Mouse (Mus musculus): ENCODE measurements around the gene Add1. TPM values are rescaled to one million over a fixed set of nuclear protein-coding genes. Genes with fewer than 3 reads are reported as not detected.

The Add1 gene
- polyA plus RNA-seq, 1 experiment from 2014 or later, result 166 TPM

DNA sequence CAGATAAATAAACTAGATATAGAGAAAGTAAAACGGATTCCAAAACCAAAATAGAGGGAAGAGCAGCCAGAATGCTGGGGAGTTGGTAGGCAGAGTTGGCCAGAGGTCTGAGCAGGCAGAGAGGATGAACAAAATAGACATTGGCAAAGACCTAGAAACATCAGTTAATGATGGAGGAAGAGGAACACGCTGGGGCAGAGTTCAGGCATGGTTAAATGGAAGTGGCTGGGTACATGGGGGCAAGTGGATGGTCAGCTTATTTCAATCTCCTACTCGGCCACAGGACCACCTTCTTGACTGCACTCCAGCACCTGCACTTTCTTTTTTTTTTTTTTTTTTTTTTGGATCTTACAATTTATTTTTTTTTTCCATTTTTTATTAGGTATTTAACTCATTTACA is 68.5 kb downstream of the Add1 start:
- H3K4me1 ChIP-seq (ENCODE audit: control insufficient read depth, insufficient read depth, low read length), result no peaks in the 10 kb centered on the region
- H3K9me3 ChIP-seq (replicated peaks; ENCODE audit: control insufficient read depth, low read length), result no peaks in the 10 kb centered on the region
- H3K4me3 ChIP-seq (ENCODE audit: low read depth, low read length), result no peak overlapping the region
- DNase-seq (ENCODE audit: low spot score) (no peak), ATAC-seq (no peak)
- H3K27ac ChIP-seq (ENCODE audit: low read depth, low read length), result no peak overlapping the region
- no peaks in the 10 kb centered on the region for H3K27me3 ChIP-seq (replicated peaks; ENCODE audit: control insufficient read depth, insufficient read depth, low read length)
- WGBS, result 93% methylated on average over 3 of the region's 3 CpGs
- H3K36me3 ChIP-seq (ENCODE audit: control insufficient read depth, insufficient read depth, low read length), result peaks cover 86% of the 10 kb centered on the region
- H3K9ac ChIP-seq (ENCODE audit: low read length), result no peak overlapping the region
- no peak overlapping the region for H3K4me2 ChIP-seq (ENCODE audit: low read length)

DNA sequence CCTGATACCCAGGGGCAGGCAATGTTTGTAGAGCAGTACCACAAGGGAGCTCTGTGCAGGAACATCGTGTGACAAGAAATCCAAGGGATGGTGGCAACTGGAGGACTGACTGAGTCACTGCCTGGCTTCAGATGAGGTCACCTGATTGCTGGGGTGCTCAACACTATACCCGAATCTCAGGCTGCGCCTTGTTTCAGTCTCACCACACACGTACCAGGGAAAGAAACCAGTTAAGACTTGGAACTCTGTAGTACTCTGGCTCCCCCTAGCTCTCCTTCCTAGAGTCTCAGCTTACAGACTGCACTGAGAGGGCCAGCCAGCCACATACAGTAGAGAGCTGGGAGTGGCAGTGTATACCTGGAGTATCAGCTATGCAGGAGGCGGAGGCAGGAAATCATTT is 69.5 kb downstream of the Add1 start:
- peaks cover 93% of the 10 kb centered on the region for H3K36me3 ChIP-seq (ENCODE audit: control insufficient read depth, insufficient read depth, low read length)
- ATAC-seq (peak; percentile 54), DNase-seq (ENCODE audit: low spot score) (peak; percentile 80)
- no peaks in the 10 kb centered on the region for H3K4me1 ChIP-seq (ENCODE audit: control insufficient read depth, insufficient read depth, low read length)
- H3K27me3 ChIP-seq (replicated peaks; ENCODE audit: control insufficient read depth, insufficient read depth, low read length), result no peaks in the 10 kb centered on the region
- 64% methylated on average over 5 of the region's 5 CpGs for WGBS
- no peak overlapping the region for H3K27ac ChIP-seq (ENCODE audit: low read depth, low read length)
- H3K4me3 ChIP-seq (ENCODE audit: low read depth, low read length), result no peak overlapping the region
- no peak overlapping the region for H3K9ac ChIP-seq (ENCODE audit: low read length)
- H3K9me3 ChIP-seq (replicated peaks; ENCODE audit: control insufficient read depth, low read length), result no peaks in the 10 kb centered on the region
- H3K4me2 ChIP-seq (ENCODE audit: low read length), result no peak overlapping the region

DNA sequence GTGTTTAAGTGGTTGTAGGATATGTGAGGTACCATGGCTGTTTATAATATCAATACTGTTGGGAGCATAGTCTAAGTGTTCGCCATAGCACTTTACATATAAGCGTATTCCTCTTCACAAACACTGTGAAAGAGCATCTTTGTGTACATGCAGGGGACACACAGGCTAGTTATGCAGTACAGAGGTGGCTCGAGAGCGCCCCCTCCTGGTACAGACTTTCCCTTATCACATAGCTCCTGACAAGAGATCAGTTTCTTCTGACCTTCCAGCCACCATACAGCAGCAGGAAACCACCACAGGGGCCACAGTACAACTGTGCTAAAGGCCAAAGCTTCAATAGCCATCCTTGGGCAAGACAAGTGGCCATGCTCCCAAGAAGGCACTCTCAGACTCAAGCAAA is 74.1 kb downstream of the Add1 start:
- no peak overlapping the region for H3K4me3 ChIP-seq (ENCODE audit: low read depth, low read length)
- no peaks in the 10 kb centered on the region for H3K4me1 ChIP-seq (ENCODE audit: control insufficient read depth, insufficient read depth, low read length)
- H3K27ac ChIP-seq (ENCODE audit: low read depth, low read length), result no peak overlapping the region
- H3K9me3 ChIP-seq (replicated peaks; ENCODE audit: control insufficient read depth, low read length), result no peaks in the 10 kb centered on the region
- peaks cover 98% of the 10 kb centered on the region for H3K36me3 ChIP-seq (ENCODE audit: control insufficient read depth, insufficient read depth, low read length)
- no peak; the same call in 1 of the 2 replicates for ATAC-seq
- no peaks in the 10 kb centered on the region for H3K27me3 ChIP-seq (replicated peaks; ENCODE audit: control insufficient read depth, insufficient read depth, low read length)
- 37% methylated on average over 4 of the region's 4 CpGs for WGBS
- H3K9ac ChIP-seq (ENCODE audit: low read length), result no peak overlapping the region
- H3K4me2 ChIP-seq (ENCODE audit: low read length), result no peak overlapping the region
- peak; percentile 69 for DNase-seq (ENCODE audit: low spot score)

DNA sequence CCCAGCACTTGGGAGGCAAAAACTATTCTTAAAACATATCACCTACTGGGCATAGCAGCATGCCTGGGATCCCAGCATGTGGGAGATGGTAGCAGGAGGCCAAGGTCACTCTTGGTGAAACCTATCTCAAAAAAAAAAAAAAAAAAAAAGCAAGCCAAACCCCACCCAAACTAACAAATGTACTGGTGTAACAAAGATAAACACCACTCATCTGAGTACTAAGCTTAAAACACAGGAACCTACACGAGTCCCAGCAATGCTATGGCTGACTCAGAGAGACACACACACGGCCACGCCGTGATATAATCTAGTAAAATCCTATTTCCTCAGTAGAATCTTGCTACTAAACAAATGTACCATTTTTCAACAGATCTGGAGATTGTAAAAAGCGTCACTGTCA is 79.5 kb downstream of the Add1 start:
- DNase-seq (ENCODE audit: low spot score), result no peak
- 92% methylated on average over 5 of the region's 5 CpGs for WGBS
- Histone ChIP-seq H3K27me3 (replicated peaks; ENCODE audit: control insufficient read depth, insufficient read depth, low read length) (no peaks in the 10 kb centered on the region), H3K4me3 (ENCODE audit: low read depth, low read length) (no peak overlapping the region), H3K36me3 (ENCODE audit: control insufficient read depth, insufficient read depth, low read length) (peaks cover 88% of the 10 kb centered on the region), H3K9me3 (replicated peaks; ENCODE audit: control insufficient read depth, low read length) (no peaks in the 10 kb centered on the region), H3K4me1 (ENCODE audit: control insufficient read depth, insufficient read depth, low read length) (no peaks in the 10 kb centered on the region), H3K27ac (ENCODE audit: low read depth, low read length) (no peak overlapping the region), H3K4me2 (ENCODE audit: low read length) (no peak overlapping the region), H3K9ac (ENCODE audit: low read length) (no peak overlapping the region)
- ATAC-seq, result no peak

DNA sequence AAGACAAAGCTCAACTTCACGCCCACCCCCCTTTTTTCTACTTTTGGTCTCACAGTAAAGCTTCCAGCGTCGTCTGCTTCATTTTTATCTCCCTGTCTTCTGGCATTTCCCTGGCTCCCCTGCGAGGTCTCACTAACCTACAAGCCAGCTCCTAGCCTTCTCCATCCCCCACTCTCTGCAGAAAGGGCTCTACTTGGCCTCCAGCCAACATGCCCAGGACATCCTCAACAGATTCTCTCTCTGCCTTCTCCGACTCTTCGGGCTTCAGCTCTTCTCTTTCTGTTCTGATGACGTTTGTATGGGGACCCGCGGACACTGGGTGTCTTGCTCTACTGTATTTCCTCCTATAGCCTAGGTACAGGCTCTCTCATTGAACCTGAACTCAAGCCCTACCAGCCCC is 81.4 kb downstream of the Add1 start:
- peaks cover 69% of the 10 kb centered on the region for H3K36me3 ChIP-seq (ENCODE audit: control insufficient read depth, insufficient read depth, low read length)

DNA sequence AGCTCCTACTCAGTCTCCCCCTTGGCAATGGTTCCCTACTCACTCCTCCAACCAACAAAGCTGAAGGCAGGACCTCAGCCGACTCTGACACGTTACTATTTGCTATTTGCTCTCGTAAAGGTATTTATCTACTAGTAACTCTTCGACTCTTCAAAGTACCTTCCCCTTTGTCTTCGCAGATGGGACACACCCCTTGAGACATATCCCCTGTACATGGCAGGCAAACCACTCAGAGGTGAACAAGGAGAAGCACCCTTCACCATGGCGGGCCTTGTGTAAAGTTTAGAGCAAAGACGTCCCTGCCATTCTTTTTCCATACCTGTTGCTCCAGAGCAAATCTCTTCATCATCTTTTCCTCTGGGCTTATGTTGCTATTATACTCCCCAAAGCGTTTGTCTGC is 84.1 kb downstream of the Add1 start:
- no peaks in the 10 kb centered on the region for H3K9me3 ChIP-seq (replicated peaks; ENCODE audit: control insufficient read depth, low read length)
- 0 out of 2 replicates have a peak, but pooled peaks cover 3% of the 10 kb centered on the region for H3K27me3 ChIP-seq (replicated peaks; ENCODE audit: control insufficient read depth, insufficient read depth, low read length)
- no peak overlapping the region for H3K9ac ChIP-seq (ENCODE audit: low read length)
- no peak overlapping the region for H3K4me3 ChIP-seq (ENCODE audit: low read depth, low read length)
- ATAC-seq (no peak), DNase-seq (ENCODE audit: low spot score) (no peak)
- 94% methylated on average over 8 of the region's 8 CpGs for WGBS
- peaks cover 7% of the 10 kb centered on the region; the same call in 1 of the 2 replicates for H3K4me1 ChIP-seq (ENCODE audit: control insufficient read depth, insufficient read depth, low read length)
- H3K36me3 ChIP-seq (ENCODE audit: control insufficient read depth, insufficient read depth, low read length), result peaks cover 42% of the 10 kb centered on the region
- no peak overlapping the region for H3K4me2 ChIP-seq (ENCODE audit: low read length)
- H3K27ac ChIP-seq (ENCODE audit: low read depth, low read length), result no peak overlapping the region

More for the DNA sequence above, 81.4 kb downstream of the Add1 start:
- Histone ChIP-seq H3K4me3 (ENCODE audit: low read depth, low read length) (no peak overlapping the region), H3K9ac (ENCODE audit: low read length) (no peak overlapping the region), H3K27me3 (replicated peaks; ENCODE audit: control insufficient read depth, insufficient read depth, low read length) (no peaks in the 10 kb centered on the region), H3K4me1 (ENCODE audit: control insufficient read depth, insufficient read depth, low read length) (peaks cover 7% of the 10 kb centered on the region; the same call in 1 of the 2 replicates), H3K27ac (ENCODE audit: low read depth, low read length) (no peak overlapping the region), H3K9me3 (replicated peaks; ENCODE audit: control insufficient read depth, low read length) (no peaks in the 10 kb centered on the region), H3K4me2 (ENCODE audit: low read length) (no peak overlapping the region)
- no peak for DNase-seq (ENCODE audit: low spot score)
- no peak for ATAC-seq
- 90% methylated on average over 9 of the region's 9 CpGs for WGBS

DNA sequence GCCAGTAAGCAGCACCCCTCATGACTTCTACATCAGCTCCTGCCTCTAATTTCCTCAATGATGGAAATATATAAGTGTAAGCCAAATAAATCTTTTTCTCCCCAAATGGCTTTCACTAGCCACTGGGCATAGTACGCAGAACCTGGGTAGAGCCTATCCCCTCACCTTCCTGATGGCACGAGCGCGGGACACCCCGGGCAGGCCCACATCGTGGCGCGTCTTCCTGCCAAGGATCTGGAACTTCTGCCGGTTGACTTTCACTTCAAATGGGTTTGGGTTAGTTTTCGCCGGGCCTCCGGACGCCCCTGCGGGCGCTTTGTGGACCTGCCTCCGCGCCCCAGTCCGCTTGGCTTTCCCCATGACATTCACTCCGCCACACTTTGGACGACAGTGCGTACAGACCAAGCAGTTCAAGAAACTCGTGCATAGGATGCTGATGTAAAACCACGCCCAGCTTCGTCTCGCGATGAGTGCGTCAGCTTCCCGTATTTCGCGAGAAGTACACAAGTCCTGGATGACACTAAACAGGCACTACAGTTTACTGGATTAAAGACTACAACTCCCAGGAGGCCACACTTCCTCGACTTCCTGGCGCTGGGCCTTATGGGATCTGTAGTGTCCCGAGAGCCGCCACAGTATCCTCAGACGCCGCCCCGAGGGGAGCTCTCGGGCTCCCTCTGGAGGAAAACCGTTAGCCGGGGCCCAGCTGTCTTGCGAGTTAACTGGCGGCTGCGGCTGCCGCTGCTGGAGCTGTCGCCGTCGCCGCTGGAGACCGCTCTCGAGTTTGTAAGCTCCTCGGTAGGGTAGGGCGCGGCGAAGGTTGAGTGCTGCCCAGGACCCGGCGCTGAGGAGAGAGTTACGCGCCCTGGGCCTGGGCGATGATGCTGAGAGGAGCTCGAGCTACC is 86.5 kb downstream of the Add1 start, which contains the start of the genes Nop14 and Grk4:
Gene Nop14, minus strand, starts transcription at position 463 of the 905 bp plus-strand sequence.
Gene Grk4, plus strand, starts transcription at position 694 of the 905 bp plus-strand sequence.
- peaks cover 7% of the 10 kb centered on the region; the same call in 1 of the 2 replicates for H3K4me1 ChIP-seq (ENCODE audit: control insufficient read depth, insufficient read depth, low read length)
- no peaks in the 10 kb centered on the region for H3K9me3 ChIP-seq (replicated peaks; ENCODE audit: control insufficient read depth, low read length)
- peak within 1 kb of the TSS; percentile 75 for H3K9ac ChIP-seq (ENCODE audit: low read length)
- peak; percentile 100 for DNase-seq (ENCODE audit: low spot score)
- peak; percentile 100 for ATAC-seq
- H3K27ac ChIP-seq (ENCODE audit: low read depth, low read length), result peak within 1 kb of the TSS; percentile 82; the same call in 1 of the 2 replicates
- 0 out of 2 replicates have a peak, but pooled peaks cover 3% of the 10 kb centered on the region for H3K27me3 ChIP-seq (replicated peaks; ENCODE audit: control insufficient read depth, insufficient read depth, low read length)
- WGBS, result under 1% methylated on average over 60 of the region's 60 CpGs
- peak within 1 kb of the TSS; percentile 68 for H3K4me2 ChIP-seq (ENCODE audit: low read length)
- H3K36me3 ChIP-seq (ENCODE audit: control insufficient read depth, insufficient read depth, low read length), result peaks cover 21% of the 10 kb centered on the region
- peak within 1 kb of the TSS; percentile 66 for H3K4me3 ChIP-seq (ENCODE audit: low read depth, low read length)

DNA sequence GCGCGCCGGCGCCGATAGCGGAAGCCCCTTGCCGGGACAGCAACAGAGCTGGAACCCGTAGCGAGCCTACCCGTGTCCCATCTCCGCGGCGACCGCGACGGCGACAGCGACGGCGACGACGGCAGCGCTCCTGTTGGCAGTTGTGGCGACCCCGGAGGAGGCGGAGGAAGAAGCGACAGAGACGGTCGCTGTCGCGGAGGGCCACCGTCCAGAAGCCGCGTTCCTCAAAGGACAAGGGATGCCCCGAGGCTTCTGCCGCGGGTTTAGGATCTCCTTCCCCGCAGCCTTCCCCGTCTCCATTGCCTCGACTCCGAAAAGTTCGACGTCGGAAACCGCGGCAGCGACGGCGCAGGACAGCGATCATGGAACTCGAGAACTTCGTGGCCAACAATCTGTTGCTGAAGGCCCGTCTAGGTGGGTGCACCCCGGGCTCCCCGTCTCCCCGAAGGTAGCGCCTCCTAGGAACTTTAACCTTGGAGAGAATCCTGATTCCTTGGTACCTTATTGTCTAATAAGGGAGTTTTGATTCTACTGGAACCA is 87.2 kb downstream of the Add1 start:
- H3K9ac ChIP-seq (ENCODE audit: low read length), result peak overlapping the region; percentile 65
- no peak for DNase-seq (ENCODE audit: low spot score)
- no peak for ATAC-seq
- peak overlapping the region; percentile 66 for H3K4me3 ChIP-seq (ENCODE audit: low read depth, low read length)
- H3K4me2 ChIP-seq (ENCODE audit: low read length), result peak overlapping the region; percentile 63
- H3K9me3 ChIP-seq (replicated peaks; ENCODE audit: control insufficient read depth, low read length), result no peaks in the 10 kb centered on the region
- H3K36me3 ChIP-seq (ENCODE audit: control insufficient read depth, insufficient read depth, low read length), result peaks cover 14% of the 10 kb centered on the region
- peak overlapping the region; percentile 82; the same call in 1 of the 2 replicates for H3K27ac ChIP-seq (ENCODE audit: low read depth, low read length)
- peaks cover 7% of the 10 kb centered on the region; the same call in 1 of the 2 replicates for H3K4me1 ChIP-seq (ENCODE audit: control insufficient read depth, insufficient read depth, low read length)
- WGBS, result under 1% methylated on average over 57 of the region's 57 CpGs
- 0 out of 2 replicates have a peak, but pooled peaks cover 3% of the 10 kb centered on the region for H3K27me3 ChIP-seq (replicated peaks; ENCODE audit: control insufficient read depth, insufficient read depth, low read length)
